Mouse (Mus musculus) neural tube, embryonic 11.5 days (tissue): ENCODE measurements around the gene Eef1g. TPM values are rescaled to one million over a fixed set of nuclear protein-coding genes. Genes with fewer than 3 reads are reported as not detected.

ENCODE experiments used
- ATAC-seq: fragments of 200-750 bp; cut with Nextera tagmentation; 2 replicates; pipeline ENCODE4 v1.8.0; 2017; ENCODE audit warnings: moderate number of reproducible peaks, mild to moderate bottlenecking, moderate TSS enrichment, moderate library complexity; ENCODE audit not compliant: insufficient read depth, low FRiP score, low TSS enrichment
- DNase-seq: peaks from one replicate; pipeline ENCODE4 v3.0.0-alpha.2; 2015; ENCODE audit warnings: low spot score
- H3K27ac ChIP-seq: fragments of 300-500 bp; sonication (generic); 2 replicates; pipeline ENCODE4 v1.5.1; 2014; ENCODE audit warnings: low read depth, mild to moderate bottlenecking, low read length
- H3K27me3 ChIP-seq: fragments of 300-500 bp; sonication (generic); 2 replicates; pipeline ENCODE4 v1.6.1; 2014; ENCODE audit warnings: mild to moderate bottlenecking, low read length, mixed read lengths; ENCODE audit not compliant: control insufficient read depth, insufficient read depth
- H3K36me3 ChIP-seq: fragments of 300-500 bp; sonication (generic); 2 replicates; pipeline ENCODE4 v1.6.1; 2014; ENCODE audit warnings: mild to moderate bottlenecking, low read length, moderate library complexity, mixed read lengths; ENCODE audit not compliant: control insufficient read depth, insufficient read depth
- H3K4me1 ChIP-seq: fragments of 300-500 bp; sonication (generic); 2 replicates; pipeline ENCODE4 v1.6.1; 2014; ENCODE audit warnings: low read length, mixed read lengths; ENCODE audit not compliant: control insufficient read depth, insufficient read depth
- H3K4me2 ChIP-seq: fragments of 300-500 bp; sonication (generic); 2 replicates; pipeline ENCODE4 v1.6.1; 2014; ENCODE audit warnings: low read depth, mild to moderate bottlenecking, moderate library complexity
- H3K4me3 ChIP-seq: fragments of 300-500 bp; sonication (generic); 2 replicates; pipeline ENCODE4 v1.5.1; 2014; ENCODE audit warnings: low read depth, low read length
- H3K9ac ChIP-seq: fragments of 300-500 bp; sonication (generic); 2 replicates; pipeline ENCODE4 v1.6.1; 2014; ENCODE audit warnings: mild to moderate bottlenecking, low read length
- H3K9me3 ChIP-seq: fragments of 300-500 bp; sonication (generic); 2 replicates; pipeline ENCODE4 v1.6.1; 2016; ENCODE audit warnings: low read length; ENCODE audit not compliant: control insufficient read depth
- WGBS: fragments of 180-500 bp; shearing (Covaris S2); extraction: QIAGEN DNeasy Blood & Tissue Kit; methylation state at CpG from one replicate; pipeline ENCODE4 v1.1.7; 2014; 5-methylcytosine and 5-hydroxymethylcytosine counted together
- polyA plus RNA-seq: library from polyadenylated mRNA; unstranded; fragments of >200 nt; fragmentation: Nextera tagmentation; extraction: Ambion mirVana; gene quantifications from 2 replicates; pipeline ENCODE4 v1.2.1, GENCODE M21; 2014

Eef1g gene
- polyA plus RNA-seq, 1 experiment from 2014 or later: 468 TPM

DNA sequence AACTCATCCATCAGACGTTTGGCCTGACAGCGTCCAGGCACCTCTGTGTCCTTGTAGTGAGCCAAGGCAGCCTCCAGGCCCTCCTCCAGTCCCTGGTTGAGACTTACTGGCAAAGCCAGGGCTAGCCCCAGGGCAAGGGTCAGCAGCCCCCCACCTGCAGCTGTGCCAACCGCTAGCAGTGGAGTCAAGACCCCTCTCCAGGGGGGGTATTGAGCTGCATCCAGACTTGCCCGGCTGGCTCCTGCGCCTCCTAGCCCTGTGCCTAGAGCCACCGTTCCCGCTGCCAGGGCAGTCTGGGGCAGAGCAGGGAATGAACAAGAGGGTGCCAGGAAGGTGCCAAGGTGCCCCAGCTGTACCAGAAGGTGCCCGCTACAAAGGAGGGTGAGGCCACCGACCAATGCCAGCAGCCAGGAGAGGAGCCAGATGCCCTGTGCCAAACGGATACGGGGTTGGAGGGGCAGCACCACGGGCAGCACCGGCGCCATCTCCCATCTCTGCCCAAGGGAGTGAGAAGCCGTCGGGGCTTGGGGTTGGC, 38.1 kb upstream of the Eef1g start:
- 21% methylated on average over 16 of the region's 16 CpGs for WGBS
- H3K27ac ChIP-seq: 0 out of 2 replicates have a peak overlapping the region, but pooled peaks have one; percentile 67

GRCm38 (mm10) chr19:8929224-8930088, 37.4 kb upstream of the Eef1g start, which contains the start of the genes Rom1 and Eml3:
TSS of gene Rom1 (minus strand) at chr19:8929356.
TSS of gene Eml3 (plus strand) at chr19:8929552.
- peak; percentile 75 for DNase-seq
- peak within 1 kb of the TSS; percentile 82 for H3K4me2 ChIP-seq
- peak within 1 kb of the TSS; percentile 78 for H3K9ac ChIP-seq
- H3K27me3 ChIP-seq: no peaks in the 10 kb centered on the region
- H3K27ac ChIP-seq: peak within 1 kb of the TSS; percentile 67; the same call in 1 of the 2 replicates
- peak; percentile 72 for ATAC-seq
- WGBS: under 1% methylated on average over 66 of the region's 74 CpGs
- peaks cover 5% of the 10 kb centered on the region; the same call in 1 of the 2 replicates for H3K4me1 ChIP-seq
- peak within 1 kb of the TSS; percentile 64 for H3K4me3 ChIP-seq
- peaks cover 6% of the 10 kb centered on the region for H3K36me3 ChIP-seq
- no peaks in the 10 kb centered on the region for H3K9me3 ChIP-seq

More for the DNA sequence above, 38.1 kb upstream of the Eef1g start:
- Histone ChIP-seq H3K36me3 (peaks cover 6% of the 10 kb centered on the region), H3K4me1 (peaks cover 5% of the 10 kb centered on the region; the same call in 1 of the 2 replicates), H3K9ac (peak overlapping the region; percentile 78), H3K9me3 (no peaks in the 10 kb centered on the region), H3K27me3 (no peaks in the 10 kb centered on the region), H3K4me2 (peak overlapping the region; percentile 82), H3K4me3 (peak overlapping the region; percentile 64)
- ATAC-seq (0 out of 2 replicates have a peak, but pooled peaks have one; percentile 7), DNase-seq (no peak)

DNA sequence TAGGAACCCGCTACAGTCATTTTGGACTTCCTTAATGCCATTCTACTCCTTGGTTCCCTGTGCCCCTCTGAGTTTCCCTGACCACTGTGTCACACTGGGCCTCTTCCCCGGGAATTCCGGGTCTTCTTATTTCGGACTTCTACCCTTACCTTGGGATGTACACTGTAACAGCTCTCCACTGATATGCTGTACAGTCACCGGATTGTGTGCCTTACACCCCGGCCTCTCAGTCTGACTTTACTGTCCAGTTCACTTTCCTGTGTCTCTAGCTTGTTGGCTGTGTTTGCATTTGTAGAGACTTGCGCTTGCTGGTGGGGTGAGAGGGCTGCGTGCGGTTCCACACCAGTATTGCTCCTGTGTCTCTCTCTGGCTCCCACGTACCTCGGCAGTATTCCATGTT, 36.7 kb upstream of the Eef1g start:
- Histone ChIP-seq H3K4me2 (peak overlapping the region; percentile 82), H3K4me1 (peaks cover 5% of the 10 kb centered on the region; the same call in 1 of the 2 replicates), H3K27me3 (no peaks in the 10 kb centered on the region), H3K36me3 (peaks cover 6% of the 10 kb centered on the region), H3K27ac (no peak overlapping the region), H3K9me3 (no peaks in the 10 kb centered on the region), H3K9ac (peak overlapping the region; percentile 78), H3K4me3 (peak overlapping the region; percentile 64)
- whole genome bisulfite sequencing: 15% methylated on average over 11 of the region's 11 CpGs
- peak; percentile 28; the same call in 1 of the 2 replicates for ATAC-seq
- no peak for DNase-seq

DNA sequence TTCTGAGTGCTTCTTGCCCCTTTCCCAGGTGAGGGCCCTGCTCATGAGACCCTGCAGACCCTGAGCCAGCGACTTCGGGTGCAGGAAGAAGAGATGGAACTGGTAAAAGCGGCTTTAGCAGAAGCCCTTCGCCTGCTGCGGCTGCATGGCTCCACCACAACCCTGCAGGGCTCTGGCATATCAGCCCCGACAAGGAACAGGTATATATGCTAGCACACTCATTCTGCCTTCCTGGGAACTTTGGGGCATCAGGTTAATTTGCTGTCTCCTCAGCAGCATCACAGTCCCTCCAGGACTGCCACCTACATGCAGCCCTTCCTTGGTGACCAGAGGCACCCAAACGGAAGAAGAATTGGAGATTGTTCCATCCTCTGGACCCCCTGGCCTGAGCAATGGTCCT, 36.1 kb upstream of the Eef1g start:
- Histone ChIP-seq H3K9me3 (no peaks in the 10 kb centered on the region), H3K9ac (no peak overlapping the region; the same call in 1 of the 2 replicates), H3K36me3 (peaks cover 4% of the 10 kb centered on the region), H3K4me3 (no peak overlapping the region), H3K4me1 (peaks cover 5% of the 10 kb centered on the region; the same call in 1 of the 2 replicates), H3K27me3 (no peaks in the 10 kb centered on the region), H3K4me2 (no peak overlapping the region; the same call in 1 of the 2 replicates), H3K27ac (no peak overlapping the region)
- ATAC-seq (no peak), DNase-seq (no peak)
- 83% methylated on average over 7 of the region's 7 CpGs for WGBS

DNA sequence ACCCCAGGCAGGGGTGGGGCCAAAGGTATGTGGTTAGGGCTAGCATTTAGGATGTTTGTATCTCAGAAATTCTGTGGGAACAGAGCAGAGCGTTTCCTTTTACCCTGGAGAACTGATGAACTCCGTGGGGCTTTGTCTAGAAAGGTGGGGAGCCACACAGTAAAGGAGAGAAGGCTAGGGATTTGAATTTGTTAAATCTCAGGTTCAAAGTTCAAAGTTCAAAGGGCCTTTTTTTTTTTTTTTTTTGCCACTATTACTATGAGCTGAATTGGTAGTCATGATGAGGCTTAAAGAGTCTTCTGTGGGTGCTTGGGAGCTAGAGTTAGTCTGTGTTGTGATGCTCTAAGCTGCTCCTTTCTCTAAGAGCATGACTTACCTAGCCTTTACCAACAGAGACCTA, 30.1 kb upstream of the Eef1g start:
- Histone ChIP-seq H3K9me3 (no peaks in the 10 kb centered on the region), H3K27me3 (no peaks in the 10 kb centered on the region), H3K4me2 (no peak overlapping the region), H3K27ac (no peak overlapping the region), H3K9ac (no peak overlapping the region), H3K36me3 (no peaks in the 10 kb centered on the region), H3K4me3 (no peak overlapping the region), H3K4me1 (0 out of 2 replicates have a peak, but pooled peaks cover 3% of the 10 kb centered on the region)
- DNase-seq: no peak
- WGBS: 94% methylated on average over 2 of the region's 2 CpGs
- ATAC-seq: no peak

DNA sequence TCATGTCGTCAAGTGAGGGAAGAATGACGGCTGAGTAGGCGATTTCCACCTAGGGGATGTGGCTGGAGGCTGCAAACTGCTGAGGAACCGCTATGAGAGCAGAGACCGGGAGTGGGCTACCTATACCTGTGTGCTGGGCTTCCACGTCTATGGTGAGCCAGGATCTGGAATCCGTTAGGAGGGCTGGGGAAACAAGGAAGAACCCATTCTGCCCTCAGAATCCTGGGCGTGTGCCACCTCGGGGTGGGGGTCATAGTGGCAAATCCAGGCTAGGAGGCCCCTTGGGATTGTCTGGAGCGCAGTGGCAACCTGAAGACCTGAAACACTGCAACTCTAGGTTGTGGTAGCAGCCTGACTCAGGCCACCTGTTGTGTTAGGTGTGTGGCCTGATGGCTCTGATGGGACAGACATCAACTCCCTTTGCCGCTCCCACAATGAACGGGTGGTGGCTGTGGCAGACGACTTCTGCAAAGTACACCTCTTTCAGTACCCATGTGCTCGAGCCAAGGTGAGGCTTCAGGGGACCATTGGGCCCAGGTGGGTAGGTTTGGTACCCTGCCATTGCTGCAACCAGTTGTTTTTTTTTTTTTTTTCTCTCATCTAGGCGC, 26.2 kb upstream of the Eef1g start:
- peak overlapping the region; percentile 42 for H3K4me2 ChIP-seq
- no peaks in the 10 kb centered on the region for H3K9me3 ChIP-seq
- H3K4me1 ChIP-seq: peaks cover 9% of the 10 kb centered on the region; the same call in 1 of the 2 replicates
- DNase-seq (no peak), ATAC-seq (no peak)
- H3K27ac ChIP-seq: no peak overlapping the region
- H3K9ac ChIP-seq: peak overlapping the region; percentile 99; the same call in 1 of the 2 replicates
- 0 out of 2 replicates have a peak overlapping the region, but pooled peaks have one; percentile 6 for H3K4me3 ChIP-seq
- WGBS: 77% methylated on average over 15 of the region's 15 CpGs
- no peaks in the 10 kb centered on the region for H3K27me3 ChIP-seq
- H3K36me3 ChIP-seq: peaks cover 6% of the 10 kb centered on the region

- peak; percentile 46; the same call in 1 of the 2 replicates for ATAC-seq
- peak overlapping the region; percentile 96 for H3K4me3 ChIP-seq
- H3K27me3 ChIP-seq: no peaks in the 10 kb centered on the region
- peaks cover 9% of the 10 kb centered on the region for H3K36me3 ChIP-seq
- H3K4me2 ChIP-seq: peak overlapping the region; percentile 42
- no peak for DNase-seq
- 25% methylated on average over 10 of the region's 10 CpGs for WGBS
- peak overlapping the region; percentile 99 for H3K9ac ChIP-seq
- H3K27ac ChIP-seq: peak overlapping the region; percentile 98
- peaks cover 9% of the 10 kb centered on the region; the same call in 1 of the 2 replicates for H3K4me1 ChIP-seq
- no peaks in the 10 kb centered on the region for H3K9me3 ChIP-seq
Observed at GRCm38 (mm10) chr19:8941136-8941514, 25.7 kb upstream of the Eef1g start.

DNA sequence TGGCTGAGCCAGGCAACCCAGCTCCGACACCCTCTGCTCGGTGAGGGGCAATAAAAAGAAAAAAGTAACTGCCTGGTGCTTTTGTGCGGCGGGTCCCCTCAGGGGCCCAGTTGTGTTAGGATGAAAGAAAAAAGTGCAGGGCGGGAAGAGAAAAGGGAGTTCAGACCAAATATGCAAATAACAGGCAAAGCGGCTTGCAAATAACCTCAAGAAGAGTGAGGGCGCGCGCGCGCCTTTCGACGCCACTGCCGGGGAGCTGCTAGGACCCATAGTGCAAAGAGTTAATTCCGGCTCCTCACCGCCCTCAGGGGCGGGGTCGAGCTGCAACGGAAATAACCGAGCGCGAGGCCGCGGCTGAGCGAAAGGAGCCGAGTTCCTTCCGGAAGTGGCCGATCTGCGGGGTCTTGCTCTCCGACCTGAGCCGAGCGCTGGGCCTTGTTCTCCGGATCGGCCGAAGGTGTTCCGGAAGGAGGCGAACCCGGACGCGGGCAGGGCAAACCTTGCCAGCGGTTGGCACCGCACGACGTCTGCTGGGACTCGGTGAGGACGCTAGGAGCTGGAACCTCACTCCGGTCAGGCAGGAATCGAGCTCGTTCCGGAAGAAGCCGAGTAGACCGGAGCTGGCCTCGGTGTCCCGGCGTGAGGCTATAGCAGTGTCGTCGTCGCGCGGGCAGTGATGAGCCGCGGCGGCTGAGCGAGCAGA, 25.2 kb upstream of the Eef1g start, which contains the start of gene Mta2:
TSS of gene Mta2 (plus strand) at position 361 of the 703 bp plus-strand sequence.
- H3K27me3 ChIP-seq: no peaks in the 10 kb centered on the region
- DNase-seq: peak; percentile 98
- peak; percentile 95 for ATAC-seq
- peak within 1 kb of the TSS; percentile 99 for H3K9ac ChIP-seq
- H3K4me2 ChIP-seq: peak within 1 kb of the TSS; percentile 42
- under 1% methylated on average over 64 of the region's 64 CpGs for WGBS
- no peaks in the 10 kb centered on the region for H3K9me3 ChIP-seq
- H3K27ac ChIP-seq: peak within 1 kb of the TSS; percentile 98
- peaks cover 9% of the 10 kb centered on the region; the same call in 1 of the 2 replicates for H3K4me1 ChIP-seq
- peak within 1 kb of the TSS; percentile 96 for H3K4me3 ChIP-seq
- H3K36me3 ChIP-seq: peaks cover 13% of the 10 kb centered on the region
